Mouse (Mus musculus) stomach, embryonic 16.5 days (tissue): ENCODE measurements around the gene Gpr3. TPM values are rescaled to one million over a fixed set of nuclear protein-coding genes. Genes with fewer than 3 reads are reported as not detected.

Experiments
- ATAC-seq: fragments of 200-750 bp; cut with Nextera tagmentation; 2 replicates; pipeline ENCODE4 v1.8.0; 2017; ENCODE audit warnings: moderate number of reproducible peaks, moderate TSS enrichment; ENCODE audit not compliant: insufficient read depth, low FRiP score
- H3K27ac ChIP-seq: fragments of 300-500 bp; sonication (generic); 2 replicates; pipeline ENCODE4 v1.5.1; 2014; ENCODE audit warnings: low read length
- H3K27me3 ChIP-seq: fragments of 300-500 bp; sonication (generic); 2 replicates; pipeline ENCODE4 v1.6.1; 2014; ENCODE audit warnings: low read length, control low read depth, mixed read lengths; ENCODE audit not compliant: control insufficient read depth, insufficient read depth
- H3K36me3 ChIP-seq: fragments of 300-500 bp; sonication (generic); 2 replicates; pipeline ENCODE4 v1.6.1; 2014; ENCODE audit warnings: low read length; ENCODE audit not compliant: control insufficient read depth, insufficient read depth
- H3K4me1 ChIP-seq: fragments of 300-500 bp; sonication (generic); 2 replicates; pipeline ENCODE4 v1.6.1; 2014; ENCODE audit warnings: low read length, control low read depth, mixed read lengths; ENCODE audit not compliant: control insufficient read depth, insufficient read depth
- H3K4me2 ChIP-seq: fragments of 300-500 bp; sonication (generic); 2 replicates; pipeline ENCODE4 v1.6.1; 2014; ENCODE audit warnings: low read depth, low read length, mixed read lengths
- H3K4me3 ChIP-seq: fragments of 300-500 bp; sonication (generic); replicated peaks from 2 replicates; pipeline ENCODE4 v1.5.1; 2014; ENCODE audit warnings: mild to moderate bottlenecking, low read length
- H3K9ac ChIP-seq: fragments of 300-500 bp; sonication (generic); 2 replicates; pipeline ENCODE4 v1.6.1; 2014; ENCODE audit warnings: low read length
- H3K9me3 ChIP-seq: fragments of 300-500 bp; sonication (generic); replicated peaks from 2 replicates; pipeline ENCODE4 v1.6.1; 2016; ENCODE audit warnings: low read length, control low read depth; ENCODE audit not compliant: control insufficient read depth
- WGBS: fragments of 180-500 bp; shearing (Covaris S2); extraction: QIAGEN DNeasy Blood & Tissue Kit; methylation state at CpG from one replicate; pipeline ENCODE4 v1.1.7; 2014; 5-methylcytosine and 5-hydroxymethylcytosine counted together
- polyA plus RNA-seq: library from polyadenylated mRNA; unstranded; fragments of >200 nt; fragmentation: Nextera tagmentation; extraction: Ambion mirVana; gene quantifications from 2 replicates; pipeline ENCODE4 v1.2.1, GENCODE M21; 2015

Gene Gpr3
- 0.12 TPM in 1 of 2 replicates, not detected in the other for polyA plus RNA-seq

- peaks cover 18% of the 10 kb centered on the region for H3K4me1 ChIP-seq
- WGBS = 3% methylated on average over 51 of the region's 52 CpGs
- peak; percentile 44 for ATAC-seq
Measured at GRCm38 (mm10) chr4:133211751-133212561, at the start of gene Gpr3, which contains the start of gene Cd164l2. TSS of gene Gpr3 (minus strand) at chr4:133212536. TSS of gene Cd164l2 (plus strand) at chr4:133212131.

DNA sequence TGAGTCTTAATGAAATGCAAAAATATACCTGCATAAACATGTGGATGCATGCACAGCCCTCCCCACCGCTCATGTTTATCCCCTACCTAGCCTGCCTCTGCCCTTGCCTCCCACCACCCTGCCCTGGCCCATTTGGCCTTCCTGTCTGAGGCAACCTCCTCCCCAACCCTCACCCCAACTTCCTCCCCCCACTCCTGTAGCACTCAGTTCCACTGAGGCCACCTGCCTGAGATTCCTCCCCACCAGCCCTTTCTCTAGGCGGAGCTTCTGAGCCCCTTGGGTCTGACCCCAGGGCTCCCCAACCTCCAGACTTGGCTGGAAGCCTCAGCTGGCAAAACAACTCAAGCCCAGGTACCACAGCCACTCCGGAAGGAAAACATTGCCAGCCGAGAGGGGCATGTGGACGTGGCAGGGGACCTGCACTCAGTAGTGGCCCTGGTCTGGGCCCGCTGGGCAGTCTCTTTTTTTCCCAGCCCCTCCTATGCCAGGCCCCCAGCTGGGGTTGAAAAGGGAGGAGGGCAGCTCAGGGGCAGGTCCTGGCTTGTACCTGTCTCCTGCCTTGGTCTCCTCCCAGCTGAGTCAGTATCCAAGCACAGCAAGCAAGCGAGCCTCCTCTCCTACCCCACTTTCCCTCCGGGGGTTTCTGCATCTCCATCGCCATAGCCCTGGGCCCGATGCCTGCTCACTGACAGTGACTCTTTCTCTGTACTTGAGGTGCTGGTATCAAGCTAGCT, 49.5 kb upstream of the Gpr3 start:
- peak overlapping the region; percentile 59 for H3K9ac ChIP-seq
- H3K27ac ChIP-seq = peak overlapping the region; percentile 67
- H3K36me3 ChIP-seq = peaks cover 18% of the 10 kb centered on the region
- no peaks in the 10 kb centered on the region for H3K27me3 ChIP-seq
- no peaks in the 10 kb centered on the region for H3K9me3 ChIP-seq
- H3K4me3 ChIP-seq = peak overlapping the region; percentile 35
- WGBS = 52% methylated on average over 10 of the region's 10 CpGs
- 0 out of 2 replicates have a peak, but pooled peaks cover 3% of the 10 kb centered on the region for H3K4me1 ChIP-seq
- ATAC-seq = no peak
- H3K4me2 ChIP-seq = peak overlapping the region; percentile 37

More at GRCm38 (mm10) chr4:133211751-133212561, at the start of gene Gpr3, which contains the start of gene Cd164l2:
- Histone ChIP-seq H3K27ac (no peak within 1 kb of the TSS), H3K4me3 (peak within 1 kb of the TSS; percentile 64), H3K36me3 (no peaks in the 10 kb centered on the region), H3K9me3 (no peaks in the 10 kb centered on the region), H3K27me3 (peaks cover 10% of the 10 kb centered on the region), H3K4me2 (peak within 1 kb of the TSS; percentile 88), H3K9ac (peak within 1 kb of the TSS; percentile 66)

DNA sequence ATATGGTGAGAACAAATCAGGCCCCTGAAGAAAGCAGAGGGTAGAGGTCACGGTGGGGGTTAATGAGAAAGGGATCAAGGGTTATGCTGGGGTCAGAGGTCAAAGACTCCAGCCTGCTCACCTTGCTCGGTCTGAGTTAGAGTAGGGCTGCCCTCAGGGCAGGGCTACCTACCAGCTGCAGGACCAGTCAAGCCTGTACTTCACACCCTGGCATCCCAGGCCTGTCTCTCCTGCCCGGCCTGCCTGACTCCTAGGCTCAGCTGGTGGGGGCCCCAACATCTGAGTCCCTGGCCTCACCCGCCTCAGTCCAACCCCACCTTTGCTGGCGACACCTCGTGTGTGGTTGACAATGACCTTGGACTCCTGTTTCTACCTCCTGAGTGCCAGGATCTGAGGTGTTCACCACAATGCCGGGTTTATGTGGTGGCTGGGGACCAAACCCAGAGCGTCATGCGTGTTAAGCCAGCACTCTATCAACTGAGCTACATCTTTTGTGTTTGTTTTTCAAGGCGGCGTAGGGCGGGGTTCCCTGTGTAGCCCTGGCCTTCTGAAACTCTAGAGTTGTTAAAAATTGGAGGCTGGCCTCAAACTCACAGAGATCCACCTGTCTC, 45.6 kb upstream of the Gpr3 start:
- no peak overlapping the region; the same call in 1 of the 2 replicates for H3K9ac ChIP-seq
- H3K4me3 ChIP-seq = no peak overlapping the region
- no peak overlapping the region for H3K4me2 ChIP-seq
- H3K27me3 ChIP-seq = no peaks in the 10 kb centered on the region
- WGBS = 61% methylated on average over 12 of the region's 12 CpGs
- H3K36me3 ChIP-seq = no peaks in the 10 kb centered on the region
- peak overlapping the region; percentile 49 for H3K27ac ChIP-seq
- peak; percentile 65 for ATAC-seq
- no peaks in the 10 kb centered on the region for H3K9me3 ChIP-seq
- 0 out of 2 replicates have a peak, but pooled peaks cover 4% of the 10 kb centered on the region for H3K4me1 ChIP-seq

DNA sequence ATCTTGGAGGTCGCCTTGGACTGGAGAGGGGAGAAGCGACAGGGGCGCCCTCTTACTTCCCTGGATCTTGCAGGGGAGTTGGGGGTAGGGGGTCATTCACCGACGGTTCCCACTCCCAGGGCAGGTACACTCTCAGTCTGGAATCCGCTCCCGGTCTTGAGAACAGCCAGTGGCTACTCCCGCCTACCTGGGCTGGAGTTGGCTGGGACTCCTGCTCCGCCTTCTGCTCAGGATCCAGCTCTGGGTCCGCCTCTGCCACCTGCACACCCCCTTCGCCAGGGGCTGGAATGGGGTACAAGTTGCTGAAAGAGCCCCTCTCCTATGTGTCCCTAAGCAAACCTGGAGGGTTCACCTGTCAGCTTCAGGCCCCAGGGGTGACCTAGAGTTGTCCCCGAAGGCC, 44.9 kb upstream of the Gpr3 start:
- 27% methylated on average over 12 of the region's 12 CpGs for WGBS
- no peaks in the 10 kb centered on the region for H3K9me3 ChIP-seq
- H3K27ac ChIP-seq = peak overlapping the region; percentile 49
- H3K36me3 ChIP-seq = no peaks in the 10 kb centered on the region
- no peaks in the 10 kb centered on the region for H3K27me3 ChIP-seq
- ATAC-seq = peak; percentile 63
- 0 out of 2 replicates have a peak, but pooled peaks cover 5% of the 10 kb centered on the region for H3K4me1 ChIP-seq
- H3K4me2 ChIP-seq = peak overlapping the region; percentile 51
- H3K9ac ChIP-seq = peak overlapping the region; percentile 57
- H3K4me3 ChIP-seq = peak overlapping the region; percentile 22; the same call in 1 of the 2 replicates

GRCm38 (mm10) chr4:133256820-133257219, 44.5 kb upstream of the Gpr3 start:
- H3K4me1 ChIP-seq = 0 out of 2 replicates have a peak, but pooled peaks cover 5% of the 10 kb centered on the region
- ATAC-seq = peak; percentile 26; the same call in 1 of the 2 replicates
- H3K27me3 ChIP-seq = peaks cover 2% of the 10 kb centered on the region; the same call in 1 of the 2 replicates
- 16% methylated on average over 24 of the region's 24 CpGs for WGBS
- H3K27ac ChIP-seq = no peak overlapping the region
- peak overlapping the region; percentile 57 for H3K9ac ChIP-seq
- H3K4me2 ChIP-seq = peak overlapping the region; percentile 51
- peak overlapping the region; percentile 22; the same call in 1 of the 2 replicates for H3K4me3 ChIP-seq
- H3K36me3 ChIP-seq = no peaks in the 10 kb centered on the region
- H3K9me3 ChIP-seq = no peaks in the 10 kb centered on the region

DNA sequence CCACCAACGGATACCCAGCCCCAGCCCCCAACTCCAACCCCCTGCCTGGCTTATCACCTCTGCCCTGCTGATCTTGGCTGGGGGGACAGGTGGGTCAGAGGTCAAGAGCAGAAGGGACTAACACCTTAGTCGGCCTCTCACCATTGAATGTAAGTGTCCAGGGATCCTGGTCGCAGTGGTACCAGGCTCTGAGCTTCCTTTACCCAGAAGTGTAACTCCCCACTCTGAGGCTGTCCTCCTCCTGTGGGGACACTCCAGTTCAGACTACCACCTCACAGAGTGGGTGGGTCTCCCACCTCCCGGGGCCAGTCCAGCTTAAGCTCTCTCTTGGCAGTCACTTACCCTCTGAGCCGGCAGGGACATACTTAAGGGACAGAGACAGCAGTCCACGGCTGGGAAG, 43.1 kb upstream of the Gpr3 start:
- Histone ChIP-seq H3K4me3 (no peak overlapping the region), H3K36me3 (no peaks in the 10 kb centered on the region)
- no peak for ATAC-seq

DNA sequence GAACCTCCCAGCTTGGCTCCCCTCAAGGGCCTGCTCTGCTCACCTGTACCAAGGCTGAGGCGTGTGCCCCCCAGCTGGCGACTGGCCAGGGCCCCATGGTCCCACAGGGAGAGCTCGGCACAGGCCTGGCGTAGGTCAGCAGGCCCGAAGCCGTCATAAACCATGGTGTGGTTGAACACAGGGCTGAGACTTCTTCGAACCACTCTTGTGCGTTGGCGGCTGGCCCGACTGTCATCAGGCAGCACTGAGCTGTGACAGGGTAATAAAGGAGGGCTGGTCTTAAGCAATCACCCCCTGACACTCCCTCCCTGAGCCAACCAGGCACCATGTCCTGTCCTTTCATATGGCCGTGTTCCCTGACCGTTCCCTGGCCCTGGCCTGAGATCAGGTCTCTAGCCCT, 41.1 kb upstream of the Gpr3 start:
- H3K4me3 ChIP-seq = no peak overlapping the region
- no peaks in the 10 kb centered on the region for H3K9me3 ChIP-seq
- H3K9ac ChIP-seq = no peak overlapping the region
- H3K36me3 ChIP-seq = no peaks in the 10 kb centered on the region
- H3K4me1 ChIP-seq = peaks cover 15% of the 10 kb centered on the region
- no peak for ATAC-seq
- H3K27me3 ChIP-seq = peaks cover 17% of the 10 kb centered on the region
- no peak overlapping the region for H3K4me2 ChIP-seq
- no peak overlapping the region for H3K27ac ChIP-seq
- 75% methylated on average over 12 of the region's 12 CpGs for WGBS

More for the DNA sequence above, 43.1 kb upstream of the Gpr3 start:
- Histone ChIP-seq H3K4me1 (peaks cover 15% of the 10 kb centered on the region), H3K9ac (no peak overlapping the region), H3K27me3 (peaks cover 16% of the 10 kb centered on the region), H3K9me3 (no peaks in the 10 kb centered on the region), H3K27ac (no peak overlapping the region), H3K4me2 (no peak overlapping the region)
- 62% methylated on average over 6 of the region's 6 CpGs for WGBS

DNA sequence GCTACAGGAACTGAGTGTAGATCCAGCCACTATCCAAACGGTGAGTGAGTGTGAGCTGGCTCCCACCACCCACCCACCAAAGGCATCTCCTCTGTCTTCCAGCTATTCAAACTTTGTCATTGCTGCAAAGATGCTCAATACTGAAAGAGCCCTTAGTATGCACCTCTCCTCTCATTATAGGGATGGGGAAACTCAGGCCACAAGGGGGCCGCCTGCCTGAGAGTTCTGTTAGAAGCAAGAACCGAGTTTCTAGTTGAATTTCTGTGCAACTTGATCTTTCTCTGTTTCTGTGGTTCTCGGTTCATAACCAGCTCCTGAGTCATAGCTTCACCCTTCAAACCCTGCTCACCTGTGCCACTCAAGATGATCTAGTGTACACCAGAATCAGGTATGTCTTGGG, 39.8 kb upstream of the Gpr3 start:
- Histone ChIP-seq H3K9me3 (no peaks in the 10 kb centered on the region), H3K4me3 (peak overlapping the region; percentile 36; the same call in 1 of the 2 replicates), H3K4me2 (no peak overlapping the region), H3K4me1 (peaks cover 18% of the 10 kb centered on the region), H3K9ac (peak overlapping the region; percentile 27; the same call in 1 of the 2 replicates), H3K27ac (peak overlapping the region; percentile 58; the same call in 1 of the 2 replicates), H3K27me3 (peaks cover 28% of the 10 kb centered on the region), H3K36me3 (no peaks in the 10 kb centered on the region)
- ATAC-seq = no peak
- 48% methylated on average over 4 of the region's 4 CpGs for WGBS
